Mouse (Mus musculus): ENCODE measurements around the gene Lhx9. TPM values are rescaled to one million over a fixed set of nuclear protein-coding genes. Genes with fewer than 3 reads are reported as not detected.
"Not testable (repeated sequence)": the region's sequence is repeated elsewhere in the genome, so short reads cannot be mapped to it uniquely, and the experiment has no call there.

Lhx9 gene
- polyA plus RNA-seq (2015; fragmentation: Nextera tagmentation; extraction: Ambion mirVana): 0.06 and 0.11 TPM in 2 replicates

GRCm38 (mm10) chr1:138848511-138849109 lies at the start of gene Lhx9:
Lhx9 (minus strand) TSS chr1:138848577.
- H3K27ac ChIP-seq (ENCODE audit: low read length): no peak within 1 kb of the TSS
- TF ChIP-seq EP300 (IDR thresholded peaks at IDR 0.05): no peak
- TF ChIP-seq CTCF (IDR thresholded peaks at IDR 0.05): no peak
- H3K4me3 ChIP-seq (ENCODE audit: low read depth, low read length): peak within 1 kb of the TSS; percentile 10
- H3K27me3 ChIP-seq (replicated peaks; ENCODE audit: insufficient read depth, low read length): peaks cover 48% of the 10 kb centered on the region
- H3K36me3 ChIP-seq (ENCODE audit: insufficient read depth, low read length): peaks cover 8% of the 10 kb centered on the region
- H3K4me1 ChIP-seq (ENCODE audit: insufficient read depth, low read depth, low read length): no peaks in the 10 kb centered on the region; the same call in 1 of the 2 replicates
- WGBS: 1% methylated on average over 32 of the region's 33 CpGs
- H3K9me3 ChIP-seq (ENCODE audit: low read length): no peaks in the 10 kb centered on the region
- ATAC-seq (peak; percentile 72), DNase-seq (ENCODE audit: low spot score) (peak; percentile 43)
- no peak within 1 kb of the TSS for H3K9ac ChIP-seq (replicated peaks; ENCODE audit: low read depth)
- H3K4me2 ChIP-seq (replicated peaks; ENCODE audit: low read depth, low read length): peak within 1 kb of the TSS; percentile 39

DNA sequence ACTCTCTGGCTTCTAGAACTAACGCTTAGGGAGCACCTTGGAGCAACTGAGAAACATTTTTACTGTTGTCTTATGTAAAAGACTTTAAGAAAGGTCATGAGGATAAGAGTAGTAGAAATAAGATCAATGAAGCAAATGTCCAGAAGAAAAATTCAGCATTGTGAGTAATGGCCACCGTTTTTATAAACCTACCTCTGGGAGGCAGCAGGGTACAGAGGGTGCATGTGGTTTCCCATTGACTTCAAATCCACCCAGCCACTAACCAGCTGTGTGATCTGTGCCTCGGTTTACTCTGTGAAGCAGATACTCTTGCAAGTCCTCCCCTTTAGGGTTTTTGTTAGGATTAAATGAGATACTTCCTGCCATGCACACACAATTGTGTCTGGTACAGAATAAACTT lies 47.7 kb upstream of the Lhx9 start:
- ATAC-seq (no peak), DNase-seq (ENCODE audit: low spot score) (no peak)
- WGBS: 77% methylated on average over 3 of the region's 3 CpGs
- no peaks in the 10 kb centered on the region for H3K27me3 ChIP-seq (replicated peaks; ENCODE audit: insufficient read depth, low read length)
- H3K27ac ChIP-seq (ENCODE audit: low read length): no peak overlapping the region
- H3K9me3 ChIP-seq (ENCODE audit: low read length): no peaks in the 10 kb centered on the region
- TF ChIP-seq EP300 (IDR thresholded peaks at IDR 0.05) (no peak), CTCF (IDR thresholded peaks at IDR 0.05) (peak; percentile 35)
- no peak overlapping the region for H3K9ac ChIP-seq (replicated peaks; ENCODE audit: low read depth)
- no peak overlapping the region for H3K4me2 ChIP-seq (replicated peaks; ENCODE audit: low read depth, low read length)
- no peaks in the 10 kb centered on the region for H3K4me1 ChIP-seq (ENCODE audit: insufficient read depth, low read depth, low read length)
- no peak overlapping the region for H3K4me3 ChIP-seq (ENCODE audit: low read depth, low read length)
- H3K36me3 ChIP-seq (ENCODE audit: insufficient read depth, low read length): no peaks in the 10 kb centered on the region

- H3K9me3 ChIP-seq (ENCODE audit: low read length): no peaks in the 10 kb centered on the region
- H3K4me1 ChIP-seq (ENCODE audit: insufficient read depth, low read depth, low read length): no peaks in the 10 kb centered on the region
- H3K36me3 ChIP-seq (ENCODE audit: insufficient read depth, low read length): no peaks in the 10 kb centered on the region
- H3K4me3 ChIP-seq (ENCODE audit: low read depth, low read length): no peak overlapping the region
- H3K27ac ChIP-seq (ENCODE audit: low read length): no peak overlapping the region
- no peak for ATAC-seq
- WGBS: 95% methylated on average over 14 of the region's 14 CpGs
- H3K9ac ChIP-seq (replicated peaks; ENCODE audit: low read depth): no peak overlapping the region
- H3K4me2 ChIP-seq (replicated peaks; ENCODE audit: low read depth, low read length): no peak overlapping the region
- no peak for DNase-seq (ENCODE audit: low spot score)
- no peaks in the 10 kb centered on the region for H3K27me3 ChIP-seq (replicated peaks; ENCODE audit: insufficient read depth, low read length)
- TF ChIP-seq EP300 (IDR thresholded peaks at IDR 0.05) (no peak), CTCF (IDR thresholded peaks at IDR 0.05) (no peak)
These were observed 29.3 kb upstream of the Lhx9 start for GRCm38 (mm10) chr1:138877470-138878254.

DNA sequence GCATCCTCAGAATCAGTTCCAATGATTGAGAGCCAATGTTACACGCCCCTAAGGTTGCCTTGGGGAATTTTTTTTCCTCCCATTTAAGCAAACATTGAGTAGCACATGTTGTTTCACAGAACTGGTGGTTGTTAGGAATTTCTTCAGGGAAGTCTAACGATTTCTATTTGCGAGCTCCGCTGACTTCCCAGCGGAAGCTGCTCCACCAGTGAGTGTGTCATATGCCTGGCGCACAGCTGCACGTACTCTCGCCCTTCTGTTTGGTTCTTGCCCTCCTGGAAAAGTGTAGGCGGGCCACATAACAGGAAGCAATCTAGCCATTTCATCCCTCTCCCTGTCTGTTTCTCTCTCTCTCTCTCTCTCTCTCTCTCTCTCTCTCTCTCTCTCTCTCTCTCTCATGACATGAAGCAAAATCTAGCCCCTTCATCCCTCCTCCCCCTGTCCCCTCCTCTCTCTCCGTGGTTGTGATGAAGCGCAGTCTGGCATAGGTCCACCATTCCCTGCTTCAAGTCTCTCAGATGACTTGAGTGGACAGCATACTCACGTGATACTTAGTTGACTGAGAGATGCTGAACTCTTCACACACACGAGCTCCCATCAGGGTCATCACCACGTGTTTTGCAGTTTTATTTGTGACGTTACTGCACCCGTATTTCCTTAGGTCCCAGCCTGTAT lies 28.1 kb upstream of the Lhx9 start:
- Histone ChIP-seq H3K4me3 (ENCODE audit: low read depth, low read length) (no peak overlapping the region), H3K27me3 (replicated peaks; ENCODE audit: insufficient read depth, low read length) (no peaks in the 10 kb centered on the region), H3K36me3 (ENCODE audit: insufficient read depth, low read length) (no peaks in the 10 kb centered on the region), H3K4me1 (ENCODE audit: insufficient read depth, low read depth, low read length) (no peaks in the 10 kb centered on the region), H3K4me2 (replicated peaks; ENCODE audit: low read depth, low read length) (no peak overlapping the region), H3K9me3 (ENCODE audit: low read length) (no peaks in the 10 kb centered on the region), H3K27ac (ENCODE audit: low read length) (no peak overlapping the region), H3K9ac (replicated peaks; ENCODE audit: low read depth) (no peak overlapping the region)
- TF ChIP-seq CTCF (IDR thresholded peaks at IDR 0.05): no peak
- no peak for TF ChIP-seq EP300 (IDR thresholded peaks at IDR 0.05)
- ATAC-seq (peak; percentile 41; the same call in 1 of the 2 replicates), DNase-seq (ENCODE audit: low spot score) (peak; percentile 14)
- 54% methylated on average over 16 of the region's 16 CpGs for WGBS

DNA sequence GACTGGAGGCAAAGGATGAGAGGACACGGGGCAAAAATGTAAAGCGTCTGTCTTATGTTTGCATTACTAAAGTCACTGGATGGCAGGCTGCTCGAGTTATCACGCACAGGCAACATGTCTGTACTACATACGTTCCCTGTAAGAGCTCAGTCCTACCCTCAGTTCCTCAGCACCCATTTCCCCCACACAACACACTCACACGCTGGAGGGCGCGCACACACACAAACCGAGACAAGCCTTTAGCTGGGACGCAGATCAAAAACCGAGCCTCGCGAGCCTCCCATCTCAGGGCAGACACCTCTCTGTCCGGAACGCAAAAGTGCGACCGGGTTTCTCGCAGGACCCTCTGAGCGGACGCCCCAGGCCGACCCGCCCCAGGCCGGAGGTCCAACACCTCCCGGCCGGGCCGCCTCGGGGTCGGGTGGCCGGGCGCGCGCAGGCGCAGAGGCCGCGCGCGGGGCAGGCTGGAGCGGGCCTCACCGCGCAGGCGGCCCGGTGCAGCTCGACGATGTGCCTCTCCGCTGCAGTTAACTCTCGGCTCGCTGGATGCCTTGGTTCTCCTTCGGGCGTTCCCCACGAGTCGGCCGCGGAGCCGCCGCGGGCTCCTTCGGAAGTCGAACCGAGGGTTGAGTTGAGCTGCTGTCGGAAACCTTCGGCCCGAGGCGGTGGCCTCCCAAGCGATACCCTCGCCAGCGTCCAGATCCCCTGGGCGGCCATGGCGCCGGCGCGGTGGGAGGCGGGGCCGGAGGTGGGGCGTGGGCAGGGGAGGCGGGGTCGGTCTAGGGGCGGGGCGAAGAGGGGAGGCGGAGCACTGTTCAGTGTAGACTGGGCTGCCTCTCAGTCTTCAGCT lies 7.9 kb upstream of the Lhx9 start, which contains the start of gene 2310009B15Rik:
Gene 2310009B15Rik, minus strand, starts transcription at position 752 of the 850 bp plus-strand sequence.
- ATAC-seq (peak; percentile 99), DNase-seq (ENCODE audit: low spot score) (peak; percentile 80)
- not testable (repeated sequence) for H3K4me1 ChIP-seq (ENCODE audit: insufficient read depth, low read depth, low read length); H3K9me3 ChIP-seq (ENCODE audit: low read length); H3K27me3 ChIP-seq (replicated peaks; ENCODE audit: insufficient read depth, low read length); H3K36me3 ChIP-seq (ENCODE audit: insufficient read depth, low read length)
- Histone ChIP-seq H3K4me2 (replicated peaks; ENCODE audit: low read depth, low read length) (peak within 1 kb of the TSS; percentile 44), H3K27ac (ENCODE audit: low read length) (peak within 1 kb of the TSS; percentile 76), H3K4me3 (ENCODE audit: low read depth, low read length) (peak within 1 kb of the TSS; percentile 39), H3K9ac (replicated peaks; ENCODE audit: low read depth) (0 out of 2 replicates have a peak within 1 kb of the TSS, but pooled peaks have one; percentile 29)
- 0% methylated on average over 40 of the region's 79 CpGs for WGBS

Data from lung, postnatal 0 days (tissue).